Mouse (Mus musculus) CH12.LX (cell line): ENCODE measurements at regions not wholly inside any gene's neighbourhood (a gene's known extent, or its start where the extent isn't known, plus 50 kb on each side); places are given as distances from the start of the nearest gene placed in this dataset.
A peak's percentile ranks its signal among the peaks of the same experiment; 100 is the strongest.

Experiments
- DNase-seq: peaks from one replicate; pipeline ENCODE4 v3.0.0-alpha.2; 2013; ENCODE audit errors: extremely low read depth
- H3K27ac ChIP-seq: 2 replicates; pipeline ENCODE4 v1.5.1; 2012; ENCODE audit warnings: low read depth, mild to moderate bottlenecking, control low read depth, moderate library complexity; ENCODE audit not compliant: insufficient read depth
- H3K27me3 ChIP-seq: replicated peaks from 2 replicates; pipeline ENCODE3; 2012; ENCODE audit warnings: inconsistent platforms
- H3K36me3 ChIP-seq, 2 experiments: replicated peaks in 1 of 2; 2 replicates each; pipeline versions ENCODE3 to v1.6.1; 2012; ENCODE audit warnings: inconsistent platforms in 1 of 2, low read length in 1 of 2, mild to moderate bottlenecking in 1 of 2, mixed read lengths in 1 of 2, moderate library complexity in 1 of 2; ENCODE audit not compliant: control insufficient read depth in 1 of 2, insufficient read depth in 1 of 2
- H3K4me1 ChIP-seq, 2 experiments: 2 replicates each; pipeline ENCODE4 v1.6.1; 2012; ENCODE audit warnings: inconsistent platforms in 1 of 2, moderate library complexity in 1 of 2; ENCODE audit not compliant: insufficient read depth in 2 of 2, control insufficient read depth in 1 of 2
- H3K4me2 ChIP-seq: 2 replicates; pipeline ENCODE4 v1.6.1; 2012; ENCODE audit warnings: low read depth, mild to moderate bottlenecking, control low read depth; ENCODE audit not compliant: poor library complexity, insufficient read depth, severe bottlenecking
- H3K4me3 ChIP-seq, 3 experiments: fragments of 150-350 bp in 1 of 3; sonication (generic) in 1 of 3; replicated peaks in 1 of 3; 2 replicates each; pipeline versions ENCODE3 to v1.5.1; 2011 to 2012; ENCODE audit warnings: low read depth in 2 of 3, low read length in 2 of 3, mild to moderate bottlenecking in 2 of 3, moderate library complexity in 2 of 3, control low read depth in 1 of 3, improper control_type of control experiment in 1 of 3, inconsistent platforms in 1 of 3, mixed read lengths in 1 of 3; ENCODE audit not compliant: poor library complexity in 1 of 3
- H3K79me2 ChIP-seq: replicated peaks from 2 replicates; pipeline ENCODE4 v1.6.1; 2012; ENCODE audit warnings: mild to moderate bottlenecking, moderate library complexity; ENCODE audit not compliant: control insufficient read depth, poor library complexity, insufficient read depth, severe bottlenecking; ENCODE audit errors: extremely low read depth
- H3K9ac ChIP-seq: 2 replicates; pipeline ENCODE4 v1.6.1; 2012; ENCODE audit warnings: low read depth, mild to moderate bottlenecking, control low read depth, moderate library complexity; ENCODE audit not compliant: insufficient read depth
- H3K9me3 ChIP-seq: replicated peaks from 2 replicates; pipeline ENCODE3; 2012; ENCODE audit warnings: low read length, inconsistent platforms, mixed read lengths
- BHLHE40 ChIP-seq: IDR thresholded peaks from 2 replicates; pipeline ENCODE4 v1.6.1; 2011; ENCODE audit warnings: mild to moderate bottlenecking, low read depth, low read length, improper control_type of control experiment
- CHD1 ChIP-seq: IDR thresholded peaks from 2 replicates; pipeline ENCODE4 v1.6.1; 2012; ENCODE audit warnings: low read depth, low read length, improper control_type of control experiment, inconsistent platforms
- CTCF ChIP-seq, 2 experiments: IDR thresholded peaks in 1 of 2; conservative IDR thresholded peaks in 1 of 2; 2 replicates each; pipeline ENCODE4 v1.5.1; 2011 to 2012; ENCODE audit warnings: low read depth in 2 of 2, low read length in 2 of 2, improper control_type of control experiment in 1 of 2, inconsistent platforms in 1 of 2, mild to moderate bottlenecking in 1 of 2, moderate library complexity in 1 of 2
- ELF1 ChIP-seq: IDR thresholded peaks from 2 replicates; pipeline ENCODE4 v1.6.1; 2014; ENCODE audit warnings: low read depth, mild to moderate bottlenecking, inconsistent platforms, low read length, improper control_type of control experiment
- EP300 ChIP-seq: IDR thresholded peaks from 2 replicates; pipeline ENCODE4 v1.6.1; 2011; ENCODE audit warnings: low read length, improper control_type of control experiment
- ETS1 ChIP-seq: conservative IDR thresholded peaks from 2 replicates; pipeline ENCODE4 v1.6.1; 2012; ENCODE audit warnings: low read depth, mild to moderate bottlenecking, inconsistent platforms, low read length, improper control_type of control experiment, moderate library complexity
- HCFC1 ChIP-seq: IDR thresholded peaks from 2 replicates; pipeline ENCODE4 v1.6.1; 2012; ENCODE audit warnings: low read depth, mild to moderate bottlenecking, inconsistent platforms, low read length, improper control_type of control experiment
- IRF4 ChIP-seq: IDR thresholded peaks from 2 replicates; pipeline ENCODE4 v1.6.1; 2014; ENCODE audit warnings: low read depth, mild to moderate bottlenecking, inconsistent platforms, low read length, improper control_type of control experiment
- JUN ChIP-seq: IDR thresholded peaks from 2 replicates; pipeline ENCODE4 v1.6.1; 2011; ENCODE audit warnings: low read depth, mild to moderate bottlenecking, low read length, improper control_type of control experiment, moderate library complexity; ENCODE audit not compliant: insufficient read depth
- MAFK ChIP-seq: IDR thresholded peaks from 2 replicates; pipeline ENCODE4 v1.6.1; 2011; ENCODE audit warnings: low read length, improper control_type of control experiment; ENCODE audit not compliant: insufficient replicate concordance
- MAX ChIP-seq: IDR thresholded peaks from 2 replicates; pipeline ENCODE4 v1.6.1; 2011; ENCODE audit warnings: low read length, improper control_type of control experiment
- MEF2A ChIP-seq: IDR thresholded peaks from 2 replicates; pipeline ENCODE4 v1.6.1; 2014; ENCODE audit warnings: low read depth, mild to moderate bottlenecking, inconsistent platforms, low read length, improper control_type of control experiment, borderline replicate concordance
- MXI1 ChIP-seq: IDR thresholded peaks from 2 replicates; pipeline ENCODE4 v1.6.1; 2011; ENCODE audit warnings: mild to moderate bottlenecking, low read depth, low read length, improper control_type of control experiment
- MYC ChIP-seq: IDR thresholded peaks from 2 replicates; pipeline ENCODE4 v1.6.1; 2011; ENCODE audit warnings: low read depth, mild to moderate bottlenecking, improper control_type of control experiment, low read length
- NRF1 ChIP-seq: IDR thresholded peaks from 2 replicates; pipeline ENCODE4 v1.6.1; 2014; ENCODE audit warnings: low read depth, mild to moderate bottlenecking, inconsistent platforms, low read length, improper control_type of control experiment, moderate library complexity
- PAX5 ChIP-seq: IDR thresholded peaks from 2 replicates; pipeline ENCODE4 v1.6.1; 2012; ENCODE audit warnings: low read length, inconsistent platforms, mixed read lengths
- POLR2A ChIP-seq: IDR thresholded peaks from 2 replicates; pipeline ENCODE4 v1.6.1; 2011; ENCODE audit warnings: low read depth, mild to moderate bottlenecking, improper control_type of control experiment, low read length
- POLR2AphosphoS2 ChIP-seq: IDR thresholded peaks from 2 replicates; pipeline ENCODE4 v1.6.1; 2011; ENCODE audit warnings: low read depth, low read length, improper control_type of control experiment
- RAD21 ChIP-seq: IDR thresholded peaks from 2 replicates; pipeline ENCODE4 v1.6.1; 2011; ENCODE audit warnings: low read depth, mild to moderate bottlenecking, low read length, improper control_type of control experiment, moderate library complexity
- SIN3A ChIP-seq: IDR thresholded peaks from 2 replicates; pipeline ENCODE4 v1.6.1; 2012; ENCODE audit warnings: low read length, improper control_type of control experiment, inconsistent platforms
- SMC3 ChIP-seq: IDR thresholded peaks from 2 replicates; pipeline ENCODE4 v1.6.1; 2011; ENCODE audit warnings: low read depth, low read length, improper control_type of control experiment
- TCF12 ChIP-seq: IDR thresholded peaks from 2 replicates; pipeline ENCODE4 v1.6.1; 2014; ENCODE audit warnings: low read depth, mild to moderate bottlenecking, inconsistent platforms, low read length, improper control_type of control experiment
- USF2 ChIP-seq: conservative IDR thresholded peaks from 2 replicates; pipeline ENCODE4 v1.6.1; 2011; ENCODE audit warnings: low read depth, low read length, improper control_type of control experiment
- ZC3H11A ChIP-seq: IDR thresholded peaks from 2 replicates; pipeline ENCODE4 v1.6.1; 2012; ENCODE audit warnings: low read depth, mild to moderate bottlenecking, inconsistent platforms, low read length, improper control_type of control experiment
- ZKSCAN1 ChIP-seq: IDR thresholded peaks from 2 replicates; pipeline ENCODE4 v1.6.1; 2012; ENCODE audit warnings: low read depth, inconsistent platforms, low read length, improper control_type of control experiment, borderline replicate concordance
- ZNF384 ChIP-seq: IDR thresholded peaks from 2 replicates; pipeline ENCODE4 v1.6.1; 2012; ENCODE audit warnings: low read depth, low read length, improper control_type of control experiment, inconsistent platforms
- dilution Hi-C: fragments of 300-500 bp; cut with MboI; formaldehyde crosslinking; loops from 2 replicates; pipeline ENCODE4 v1.14.3; 2020; ENCODE audit warnings: low sequenced_read_pairs; ENCODE audit not compliant: extremely low pct_unique_long_range_greater_than_20kb, extremely low pct_ligation_motif_present
- in situ Hi-C: fragments of 300-500 bp; cut with MboI; formaldehyde crosslinking; loops from 3 replicates; pipeline ENCODE4 v1.14.3; 2019; ENCODE audit warnings: low sequenced_read_pairs, low pct_ligation_motif_present, low pct_unique_long_range_greater_than_20kb, mixed read lengths

- DNase-seq = no peak
- no peaks in the 10 kb centered on the region for H3K79me2 ChIP-seq
- H3K27me3 ChIP-seq = no peaks in the 10 kb centered on the region
- no peak overlapping the region for H3K27ac ChIP-seq
- in situ Hi-C loops = loop anchor here (25.0 kb wide), 1 partner anchor 360 kb away; no protein-coding TSS in a partner anchor
- no peak overlapping the region for H3K9ac ChIP-seq
- TF ChIP-seq NRF1 (no peak), SMC3 (no peak), ZNF384 (no peak), MYC (no peak), POLR2A (no peak), MAX (no peak)
- no peaks in the 10 kb centered on the region for H3K4me1 ChIP-seq
- no peaks in the 10 kb centered on the region for H3K36me3 ChIP-seq
- no peak overlapping the region for H3K4me3 ChIP-seq
- H3K4me2 ChIP-seq = no peak overlapping the region
- H3K9me3 ChIP-seq = no peaks in the 10 kb centered on the region
- dilution Hi-C loops = no loop called here
Observed at GRCm38 (mm10) chr5:18447665-18448329, 87.6 kb upstream of the Gnai1 start.

GRCm38 (mm10) chr5:18445969-18446368 is 85.8 kb upstream of the Gnai1 start:
- in situ Hi-C loops (loop anchor here (25.0 kb wide), 1 partner anchor 359 kb away; no protein-coding TSS in a partner anchor), dilution Hi-C loops (no loop called here)
- Histone ChIP-seq H3K9ac (no peak overlapping the region), H3K4me3 (no peak overlapping the region), H3K27ac (no peak overlapping the region), H3K27me3 (no peaks in the 10 kb centered on the region), H3K4me2 (no peak overlapping the region), H3K4me1 (no peaks in the 10 kb centered on the region), H3K9me3 (no peaks in the 10 kb centered on the region), H3K36me3 (no peaks in the 10 kb centered on the region), H3K79me2 (no peaks in the 10 kb centered on the region)
- peak; percentile 74 for DNase-seq
- no peak for TF ChIP-seq ZNF384
- no peak for TF ChIP-seq ZC3H11A
- no peak for TF ChIP-seq ELF1
- peak in 1 of 2 experiments; percentile 83; a peak in 3 of 4 replicates for TF ChIP-seq CTCF (conservative IDR thresholded peaks at IDR 0.05 in 1 of 2, IDR thresholded peaks at IDR 0.05 in 1 of 2; ENCODE audit: low read depth in 2 of 2, low read length in 2 of 2)
- peak; percentile 76 for TF ChIP-seq SMC3
- no peak for TF ChIP-seq POLR2AphosphoS2
- peak; percentile 85 for TF ChIP-seq RAD21

- no peaks in the 10 kb centered on the region for H3K27me3 ChIP-seq
- no peak overlapping the region for H3K9ac ChIP-seq
- no peak overlapping the region for H3K4me2 ChIP-seq
- DNase-seq = no peak
- no peaks in the 10 kb centered on the region for H3K9me3 ChIP-seq
- dilution Hi-C loops (no loop called here), in situ Hi-C loops (loop anchor here (25.0 kb wide), 1 partner anchor 353 kb away; no protein-coding TSS in a partner anchor)
- H3K27ac ChIP-seq = no peak overlapping the region
- H3K4me1 ChIP-seq = no peaks in the 10 kb centered on the region
- H3K79me2 ChIP-seq = no peaks in the 10 kb centered on the region
- H3K4me3 ChIP-seq = no peak overlapping the region
- TF ChIP-seq ETS1 (no peak), EP300 (no peak), JUN (no peak), IRF4 (no peak), USF2 (no peak), ZC3H11A (no peak), MAFK (no peak), HCFC1 (no peak), CHD1 (no peak), MAX (no peak), SMC3 (no peak), MEF2A (no peak), BHLHE40 (no peak), ZKSCAN1 (no peak), SIN3A (no peak), PAX5 (no peak), MXI1 (no peak), TCF12 (no peak)
- H3K36me3 ChIP-seq = no peaks in the 10 kb centered on the region
Observed at GRCm38 (mm10) chr5:18439986-18440385, 79.8 kb upstream of the Gnai1 start.
